Mouse (Mus musculus) spleen, adult 18-20 months (tissue): ENCODE results near the gene Olfr747.
"Not testable (repeated sequence)": the region's sequence is repeated elsewhere in the genome, so short reads cannot be mapped to it uniquely, and the experiment has no call there.

Experiments used
- DNase-seq, 2 experiments: peaks; one replicate each; pipeline ENCODE4 v3.0.0; 2022; ENCODE audit warnings: mixed read lengths in 2 of 2

Gene Olfr747

GRCm38 (mm10) chr14:50693106-50693505, at the start of gene Olfr747:
Olfr747 (minus strand) TSS chr14:50693206.
- DNase-seq, result no peak

- DNase-seq, result no peak
Measured at GRCm38 (mm10) chr14:50741584-50741983, 48.6 kb upstream of the Olfr747 start.

GRCm38 (mm10) chr14:50740334-50740733, 47.3 kb upstream of the Olfr747 start:
- DNase-seq, result no peak

DNA sequence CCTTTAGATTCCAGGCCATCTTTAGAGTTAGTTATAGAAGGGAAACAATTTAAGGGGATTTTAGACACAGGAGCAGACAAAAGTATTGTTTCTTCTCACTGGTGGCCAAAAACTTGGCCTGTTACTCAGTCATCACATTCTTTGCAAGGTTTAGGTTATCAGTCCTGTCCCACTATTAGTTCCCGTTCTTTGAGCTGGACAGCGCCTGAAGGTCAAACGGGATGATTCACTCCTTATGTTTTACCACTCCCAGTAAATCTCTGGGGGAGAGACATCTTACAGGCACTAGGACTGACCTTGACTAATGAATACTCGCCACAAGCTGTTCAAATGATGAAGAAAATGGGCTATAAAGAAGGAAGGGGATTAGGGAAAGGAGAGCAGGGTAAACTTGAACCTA, 29.4 kb upstream of the Olfr747 start:
- DNase-seq, result not testable (repeated sequence)

- DNase-seq, result not testable (repeated sequence)
Measured at GRCm38 (mm10) chr14:50719875-50720274, 26.9 kb upstream of the Olfr747 start.

GRCm38 (mm10) chr14:50707073-50707472, 14.1 kb upstream of the Olfr747 start, which contains the start of gene Olfr748:
Olfr748 (plus strand) TSS chr14:50707373.
- no peak for DNase-seq

DNA sequence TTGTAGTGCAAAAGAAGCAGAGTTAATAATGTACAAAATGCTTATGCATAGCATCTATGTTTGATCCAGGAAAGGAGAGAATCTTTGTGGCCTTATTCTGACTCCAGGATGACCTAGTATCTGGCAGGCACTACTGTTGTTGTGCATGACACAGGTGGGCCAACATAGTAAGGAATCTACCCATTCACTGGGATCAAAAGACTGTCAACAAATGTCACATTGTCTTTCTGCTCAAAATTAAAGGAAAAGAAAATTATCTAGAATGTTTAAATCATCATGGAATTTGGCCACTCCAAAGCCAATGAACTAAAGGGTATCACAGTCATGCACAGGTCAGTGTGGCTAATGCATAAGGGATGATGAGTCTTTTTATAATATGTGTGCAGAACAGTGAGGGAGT, 46.2 kb downstream of the Olfr747 start, which contains the start of gene Olfr746:
Gene Olfr746 (plus strand): TSS at position 301 of the 400 bp plus-strand sequence.
- DNase-seq, result no peak

DNA sequence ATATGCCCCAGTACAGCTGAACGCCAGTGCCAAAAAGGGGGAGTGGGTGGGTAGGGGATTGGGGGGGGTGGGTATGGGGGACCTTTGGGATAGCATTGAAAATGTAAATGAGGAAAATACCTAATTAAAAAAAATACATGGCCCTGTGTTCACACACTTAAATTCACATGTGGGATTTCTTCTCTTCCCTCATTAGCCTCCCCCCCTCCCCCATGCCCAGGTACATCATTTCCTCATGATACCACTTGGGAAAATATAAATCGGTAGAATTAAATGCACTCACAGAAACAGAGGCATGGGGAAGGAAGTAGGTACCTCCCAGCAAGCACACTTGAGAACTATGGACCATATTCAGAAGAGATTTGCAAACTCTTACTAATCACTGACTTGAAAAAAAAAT, 53.9 kb downstream of the Olfr747 start, which contains the start of gene Olfr745:
Gene Olfr745 (plus strand): TSS at position 301 of the 400 bp plus-strand sequence.
- DNase-seq, result no peak
